ENCODE assay signal across 16 mouse cellular contexts in the genomic region with DNA sequence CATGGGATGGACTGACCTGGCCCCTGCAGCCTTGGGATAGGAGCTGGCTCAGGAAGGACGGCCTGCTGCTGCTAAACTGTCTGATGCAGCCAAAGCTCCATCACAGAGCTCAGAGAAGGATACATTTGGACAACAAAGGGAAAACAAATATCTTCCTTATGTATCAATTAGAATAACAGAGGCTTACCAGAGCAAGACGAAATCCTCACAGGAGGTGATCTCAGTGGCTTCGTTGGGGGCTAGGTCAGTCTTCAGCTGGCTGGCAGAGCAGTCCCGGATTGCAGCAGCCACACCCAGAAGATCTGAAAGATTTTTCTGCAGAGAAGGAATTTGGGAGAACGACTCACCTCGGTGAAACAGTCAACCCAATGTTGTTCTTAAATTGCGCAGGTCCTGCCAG. TPM values are rescaled to one million over a fixed set of nuclear protein-coding genes. Genes with fewer than 3 reads are reported as not detected.
DNase-seq lines count a peak whose midpoint lies in the region.
"Had no signal": no experiment of that assay in that cellular context is flagged by ENCODE, and none has a peak within 500 bp of the region (broad histone marks: within the 10 kb centered on the region; RNA-seq: fewer than 3 reads in every experiment).

No protein-coding gene starts in this region.

- intact Hi-C loops in left cerebral cortex, postnatal 14 days (cut with DNase I), result no loop called here

- peak; percentile 36 for DNase-seq in testis, postnatal 14 days (ENCODE audit: low spot score)
- DNase-seq in testis, postnatal 10 days (ENCODE audit: low spot score), result no peak
- DNase-seq in ES-CJ7 (ENCODE audit: low read depth, low spot score), result peak; percentile 95
- peak; percentile 93 for DNase-seq in ZHBTc4 (ENCODE audit: low read depth, low spot score)
- DNase-seq in left cerebral cortex, postnatal 14 days (ENCODE audit: low spot score in 2 of 2), result no peak
- DNase-seq in spleen, postnatal 36 days (ENCODE audit: low spot score in 2 of 2), result no peak
- DNase-seq: adrenal gland, adult 2 months; cerebellum, adult 18-20 months; cerebellum, postnatal 10 days; kidney, adult 18-20 months had no signal

RNA-seq across cellular contexts. Expression of a gene that starts 2.0 kb away (rescaled TPM):
- total RNA-seq in left cerebral cortex, postnatal 14 days (2021), result 1 to 10 TPM; 3.1 to 3.7 TPM

RNA-seq across cellular contexts. Expression of a gene that starts 12.5 kb away (rescaled TPM):
- total RNA-seq in left cerebral cortex, postnatal 14 days (2021), result not detected
- total RNA-seq: adrenal gland, adult 2 months; adrenal gland, postnatal 4 days; G1E; gastrocnemius, adult 8-10 months; gastrocnemius, postnatal 4 days; heart, adult 8-10 months; heart, postnatal 25 days had no signal

RNA-seq across cellular contexts. Expression of a gene that starts 16.8 kb away (rescaled TPM):
- total RNA-seq in left cerebral cortex, postnatal 14 days (2021), result 10 to 100 TPM; 25.4 to 29.3 TPM

RNA-seq across cellular contexts. Expression of a gene that starts 18.8 kb away (rescaled TPM):
- total RNA-seq in left cerebral cortex, postnatal 14 days (2021), result not detected
- total RNA-seq: adrenal gland, adult 2 months; adrenal gland, postnatal 4 days; G1E; gastrocnemius, adult 8-10 months; gastrocnemius, postnatal 4 days; heart, adult 8-10 months; heart, postnatal 25 days had no signal

RNA-seq across cellular contexts. Expression of a gene that starts 23.3 kb away (rescaled TPM):
- total RNA-seq in left cerebral cortex, postnatal 14 days (2021), result 10 to 100 TPM; 23.3 to 35.7 TPM

Comparison
In these comparisons a context has a peak if more than half of its experiments do, and no peak if none do; other contexts are left out.
1. DNase-seq: peak in testis, postnatal 14 days (single experiment), ES-CJ7 (single experiment) and ZHBTc4 (single experiment); none in testis, postnatal 10 days (single experiment), left cerebral cortex, postnatal 14 days (0 of 2) and spleen, postnatal 36 days (0 of 2).